Mouse (Mus musculus) kidney, adult 2 months (tissue): ENCODE measurements around the gene Trmt1l. TPM values are rescaled to one million over a fixed set of nuclear protein-coding genes. Genes with fewer than 3 reads are reported as not detected.

Source experiments
- DNase-seq: peaks from one replicate; pipeline ENCODE4 v3.0.0; 2021
- H3K27ac ChIP-seq: fragments of 200-500 bp; 2 replicates; pipeline ENCODE4 v1.5.1; 2012; ENCODE audit warnings: low read depth, low read length, control low read depth, inconsistent platforms; ENCODE audit not compliant: insufficient read depth
- H3K27me3 ChIP-seq: fragments of 200-500 bp; replicated peaks from 2 replicates; pipeline ENCODE4 v1.6.1; 2012; ENCODE audit warnings: mild to moderate bottlenecking, moderate library complexity, low read length, inconsistent platforms; ENCODE audit not compliant: control insufficient read depth, insufficient read depth
- H3K36me3 ChIP-seq: fragments of 200-500 bp; 2 replicates; pipeline ENCODE4 v1.6.1; 2012; ENCODE audit warnings: mild to moderate bottlenecking, moderate library complexity, low read length, inconsistent platforms; ENCODE audit not compliant: control insufficient read depth, insufficient read depth
- H3K4me1 ChIP-seq: fragments of 200-500 bp; 2 replicates; pipeline ENCODE4 v1.6.1; 2011; ENCODE audit warnings: low read length; ENCODE audit not compliant: control insufficient read depth, insufficient read depth
- H3K4me3 ChIP-seq: fragments of 200-500 bp; 2 replicates; pipeline ENCODE4 v1.5.1; 2011; ENCODE audit warnings: mild to moderate bottlenecking, low read depth, low read length, control low read depth; ENCODE audit not compliant: insufficient read depth
- CTCF ChIP-seq: fragments of 200-500 bp; conservative IDR thresholded peaks from 2 replicates; pipeline ENCODE4 v1.5.1; 2011; ENCODE audit warnings: low read depth, mild to moderate bottlenecking, control low read depth, low read length, moderate library complexity, mixed read lengths; ENCODE audit not compliant: insufficient read depth, insufficient read length
- POLR2A ChIP-seq: fragments of 200-500 bp; IDR thresholded peaks from one replicate; pipeline ENCODE4 v1.6.1; 2011; ENCODE audit warnings: low read depth, low read length, control low read depth
- WGBS: fragments of 180-500 bp; shearing (Covaris S2); methylation state at CpG from one replicate; pipeline ENCODE4 v1.1.7; 2018; 5-methylcytosine and 5-hydroxymethylcytosine counted together
- polyA plus RNA-seq: library from polyadenylated mRNA; depleted of rRNA; stranded (reverse); fragments of >200 nt; gene quantifications from 2 replicates; pipeline ENCODE4 v1.2.3, GENCODE M21; 2012

The Trmt1l gene
- polyA plus RNA-seq, 1 experiment, result 14.7 TPM

DNA sequence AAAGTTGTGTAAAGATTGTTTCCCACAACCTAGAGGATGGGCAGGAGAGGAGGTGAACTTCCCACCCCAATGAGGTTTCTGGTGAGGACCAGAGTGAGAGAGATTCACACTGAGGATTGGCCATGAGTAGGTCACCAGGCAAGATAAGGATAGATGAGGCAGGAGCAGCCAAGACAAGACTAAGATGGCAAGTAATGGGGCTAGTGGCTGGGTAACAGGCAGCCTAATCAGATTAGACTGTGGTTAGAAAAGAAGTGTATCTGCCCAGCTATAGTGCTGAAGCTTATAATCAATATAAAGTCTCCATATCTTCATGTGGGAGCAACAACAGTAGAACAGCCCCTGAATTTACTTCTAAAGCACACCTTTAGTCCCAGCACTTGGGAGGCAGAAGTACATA, 65.5 kb downstream of the Trmt1l start:
- no peaks in the 10 kb centered on the region for H3K27me3 ChIP-seq
- no peak for DNase-seq
- H3K4me3 ChIP-seq, result no peak overlapping the region
- no peaks in the 10 kb centered on the region for H3K36me3 ChIP-seq
- no peak overlapping the region for H3K27ac ChIP-seq
- no peak for TF ChIP-seq CTCF
- TF ChIP-seq POLR2A, result no peak
- H3K4me1 ChIP-seq, result peaks cover 15% of the 10 kb centered on the region

DNA sequence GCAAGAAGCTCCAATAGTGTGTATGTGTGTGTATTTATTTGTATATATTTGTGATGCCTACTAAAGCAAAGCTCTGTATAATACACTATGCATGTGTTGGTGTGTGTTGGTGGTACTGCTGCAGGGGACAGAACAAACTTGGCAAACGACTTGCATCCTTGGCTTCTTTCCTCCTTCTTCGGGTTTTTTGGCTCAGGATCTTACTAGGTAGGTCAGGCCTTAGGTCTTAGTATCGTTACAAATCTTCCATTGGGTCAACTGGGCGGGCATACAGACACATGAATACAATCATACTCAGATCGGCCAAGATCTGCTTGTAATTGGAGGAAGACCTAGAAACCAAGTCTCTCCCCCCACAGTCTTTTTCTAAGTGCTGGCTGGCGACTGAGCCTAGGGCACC, 66.4 kb downstream of the Trmt1l start:
- no peak overlapping the region for H3K4me3 ChIP-seq
- peaks cover 17% of the 10 kb centered on the region for H3K4me1 ChIP-seq
- H3K27me3 ChIP-seq, result no peaks in the 10 kb centered on the region
- no peaks in the 10 kb centered on the region for H3K36me3 ChIP-seq
- no peak overlapping the region for H3K27ac ChIP-seq
- WGBS, result 26% methylated on average over 6 of the region's 6 CpGs
- peak; percentile 19 for DNase-seq
- TF ChIP-seq CTCF (no peak), POLR2A (no peak)

DNA sequence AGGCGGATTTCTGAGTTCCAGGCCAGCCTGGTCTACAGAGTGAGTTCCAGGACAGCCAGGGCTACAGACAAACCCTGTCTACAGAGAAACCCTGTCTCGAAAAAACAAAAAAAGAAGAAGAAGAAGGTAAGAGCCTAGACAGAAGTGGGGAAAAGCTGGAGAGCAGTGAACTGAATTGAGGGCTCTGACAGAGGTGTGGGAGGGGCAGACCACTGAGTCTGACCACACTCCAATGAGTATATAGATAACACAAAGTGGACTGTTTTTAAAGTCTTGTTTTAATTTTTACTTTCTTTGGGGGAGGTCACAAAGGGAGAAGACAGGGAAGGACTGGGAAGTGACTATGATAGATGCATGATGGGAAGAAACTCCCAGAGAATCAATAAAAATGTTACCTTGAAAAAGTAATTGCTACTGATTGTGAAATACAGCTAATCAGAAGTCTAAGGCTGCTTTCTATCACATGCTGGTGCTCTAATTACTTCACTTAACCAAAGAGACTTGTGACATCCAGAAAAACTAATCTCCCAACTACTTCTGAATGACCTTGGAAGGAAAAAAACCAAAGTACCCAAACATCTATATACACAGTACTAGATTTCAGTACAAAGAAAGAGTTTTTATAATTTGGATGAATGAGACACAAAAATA, 67.4 kb downstream of the Trmt1l start:
- Histone ChIP-seq H3K4me3 (no peak overlapping the region), H3K27me3 (no peaks in the 10 kb centered on the region), H3K27ac (no peak overlapping the region), H3K4me1 (peaks cover 17% of the 10 kb centered on the region), H3K36me3 (no peaks in the 10 kb centered on the region)
- no peak for DNase-seq
- 92% methylated on average over 2 of the region's 2 CpGs for WGBS
- no peak for TF ChIP-seq CTCF

DNA sequence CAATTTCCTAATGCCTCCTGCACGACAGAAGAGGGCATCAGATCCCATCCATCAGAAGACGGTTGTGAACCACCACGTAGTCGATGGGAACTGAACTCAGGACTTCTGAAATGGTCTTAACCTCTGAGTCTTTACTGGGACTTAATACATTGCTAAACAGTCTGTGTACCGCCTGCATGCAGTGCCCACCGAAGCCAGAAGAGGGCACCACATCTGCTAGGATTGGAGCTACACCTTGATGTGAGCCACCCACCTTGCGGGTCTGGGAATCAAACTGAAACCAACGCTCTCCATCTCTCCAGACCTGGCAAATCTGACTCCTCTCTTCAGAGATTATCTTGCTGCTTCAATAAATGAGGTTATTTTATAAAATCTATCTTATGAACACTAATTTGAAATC, 68.7 kb downstream of the Trmt1l start:
- TF ChIP-seq CTCF, result peak; percentile 55
- TF ChIP-seq POLR2A, result no peak
- Histone ChIP-seq H3K4me1 (peaks cover 17% of the 10 kb centered on the region), H3K27ac (no peak overlapping the region), H3K4me3 (no peak overlapping the region), H3K36me3 (no peaks in the 10 kb centered on the region), H3K27me3 (no peaks in the 10 kb centered on the region)
- DNase-seq, result peak; percentile 42
- 89% methylated on average over 8 of the region's 8 CpGs for WGBS

DNA sequence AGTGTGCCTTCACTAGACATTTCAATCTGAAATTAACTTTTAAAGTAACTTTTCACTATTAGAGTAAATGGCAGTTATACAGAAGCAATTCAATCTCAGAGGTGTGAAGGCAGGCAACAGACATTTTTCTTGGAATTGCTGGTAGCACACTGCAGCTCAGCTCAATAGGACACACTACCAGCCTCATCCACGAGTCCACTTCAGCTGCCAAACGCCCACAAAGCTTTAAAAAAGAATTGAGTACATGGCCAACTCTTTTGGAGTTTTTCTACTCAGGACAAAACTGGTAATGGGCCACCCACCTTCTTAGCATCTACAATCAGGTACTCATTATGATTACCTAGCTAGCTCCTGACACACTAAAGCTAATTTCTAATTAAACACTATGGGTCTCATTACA, 69.6 kb downstream of the Trmt1l start:
- WGBS, result 46% methylated on average over 2 of the region's 2 CpGs
- H3K27ac ChIP-seq, result no peak overlapping the region
- peaks cover 17% of the 10 kb centered on the region for H3K4me1 ChIP-seq
- H3K4me3 ChIP-seq, result no peak overlapping the region
- no peaks in the 10 kb centered on the region for H3K36me3 ChIP-seq
- no peaks in the 10 kb centered on the region for H3K27me3 ChIP-seq
- no peak for TF ChIP-seq POLR2A
- TF ChIP-seq CTCF, result no peak
- no peak for DNase-seq

DNA sequence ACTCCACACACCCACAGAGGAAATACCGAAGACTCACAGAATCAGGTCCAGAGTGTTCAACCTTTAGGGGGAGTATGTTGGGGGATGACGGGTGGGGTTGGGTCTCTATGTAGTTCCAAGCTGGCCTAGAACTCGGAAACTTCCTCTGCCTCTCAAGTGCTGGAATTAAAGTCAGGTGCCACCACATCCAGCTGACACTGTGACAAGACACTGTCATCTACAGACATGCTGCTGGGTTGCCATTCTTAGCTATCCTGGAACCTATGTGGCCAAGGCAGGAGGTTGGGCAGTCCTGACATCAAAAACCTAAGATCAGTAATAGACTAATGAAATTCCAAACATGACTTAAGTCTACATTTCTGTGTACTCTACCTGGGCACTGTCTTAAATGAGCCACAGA, 70.0 kb downstream of the Trmt1l start:
- DNase-seq, result no peak
- Histone ChIP-seq H3K4me1 (peaks cover 17% of the 10 kb centered on the region), H3K4me3 (no peak overlapping the region), H3K36me3 (no peaks in the 10 kb centered on the region), H3K27me3 (no peaks in the 10 kb centered on the region), H3K27ac (no peak overlapping the region)
- WGBS, result 81% methylated on average over 3 of the region's 3 CpGs
- no peak for TF ChIP-seq CTCF
- TF ChIP-seq POLR2A, result no peak

DNA sequence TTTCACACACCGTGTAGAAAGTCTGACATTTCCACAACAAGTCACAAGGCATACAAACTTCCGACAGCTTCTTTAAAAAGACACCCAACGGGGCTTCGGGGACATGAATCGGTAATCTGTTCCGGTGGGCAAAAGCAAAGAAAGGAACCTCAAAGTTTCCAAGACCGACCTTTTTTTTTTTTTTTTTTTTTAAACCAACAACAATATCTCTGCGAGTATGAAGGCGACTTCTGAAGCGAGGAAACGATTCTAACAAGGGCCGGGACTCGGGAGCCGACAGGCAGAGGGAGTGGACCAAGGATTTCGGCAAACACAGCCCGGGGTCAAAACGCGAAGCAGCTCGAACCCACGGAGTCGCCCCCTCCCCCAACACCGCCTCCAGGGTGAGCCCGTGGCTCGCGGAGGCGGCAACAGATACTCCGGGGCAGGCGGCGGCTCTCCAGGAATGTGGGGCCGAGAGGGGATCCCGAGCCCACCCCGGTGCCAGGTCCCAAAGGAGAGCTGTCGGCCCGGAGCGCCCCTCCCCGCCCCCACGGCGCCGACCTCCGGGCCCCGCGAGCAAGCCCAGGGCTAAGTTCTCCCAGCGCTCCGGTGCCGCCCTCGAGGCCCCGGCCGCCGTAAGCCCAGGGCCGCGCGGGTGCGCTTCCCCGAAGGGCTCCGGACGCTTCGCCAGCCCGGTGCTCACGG, 71.6 kb downstream of the Trmt1l start:
- TF ChIP-seq CTCF (no peak), POLR2A (no peak)
- Histone ChIP-seq H3K36me3 (no peaks in the 10 kb centered on the region), H3K4me3 (peak overlapping the region; percentile 78), H3K4me1 (peaks cover 12% of the 10 kb centered on the region), H3K27ac (peak overlapping the region; percentile 58; the same call in 1 of the 2 replicates), H3K27me3 (no peaks in the 10 kb centered on the region)
- peak; percentile 60 for DNase-seq
- 2% methylated on average over 57 of the region's 59 CpGs for WGBS
